Mouse (Mus musculus): ENCODE data around the gene Cbx5. TPM values are rescaled to one million over a fixed set of nuclear protein-coding genes. Genes with fewer than 3 reads are reported as not detected.

Gene Cbx5
- polyA plus RNA-seq, 1 experiment from 2014 or later, result 70.4 TPM

- H3K36me3 ChIP-seq (ENCODE audit: control insufficient read depth, insufficient read depth), result peaks cover 40% of the 10 kb centered on the region
- H3K9ac ChIP-seq (ENCODE audit: low read length), result no peak overlapping the region
- H3K4me1 ChIP-seq (ENCODE audit: control insufficient read depth, insufficient read depth, low read length), result peaks cover 23% of the 10 kb centered on the region
- no peak overlapping the region for H3K4me2 ChIP-seq (ENCODE audit: low read depth, low read length)
- H3K9me3 ChIP-seq (replicated peaks; ENCODE audit: control insufficient read depth, low read length), result no peaks in the 10 kb centered on the region
- WGBS, result 28% methylated on average over 6 of the region's 6 CpGs
- 0 out of 2 replicates have a peak, but pooled peaks have one; percentile 20 for ATAC-seq (replicated peaks; ENCODE audit: extremely low read depth, insufficient read depth, low FRiP score)
- peak overlapping the region; percentile 82 for H3K27ac ChIP-seq (ENCODE audit: low read length)
- no peak overlapping the region for H3K4me3 ChIP-seq (ENCODE audit: low read length)
- no peaks in the 10 kb centered on the region for H3K27me3 ChIP-seq (ENCODE audit: control insufficient read depth, insufficient read depth, low read length)
Observed at GRCm38 (mm10) chr15:103202088-103202793, 37.4 kb downstream of the Cbx5 start.

- peaks cover 31% of the 10 kb centered on the region for H3K36me3 ChIP-seq (ENCODE audit: control insufficient read depth, insufficient read depth)
- ATAC-seq (replicated peaks; ENCODE audit: extremely low read depth, insufficient read depth, low FRiP score), result no peak
- no peak overlapping the region for H3K9ac ChIP-seq (ENCODE audit: low read length)
- no peaks in the 10 kb centered on the region for H3K27me3 ChIP-seq (ENCODE audit: control insufficient read depth, insufficient read depth, low read length)
- H3K9me3 ChIP-seq (replicated peaks; ENCODE audit: control insufficient read depth, low read length), result no peaks in the 10 kb centered on the region
- 75% methylated on average over 4 of the region's 4 CpGs for WGBS
- H3K4me1 ChIP-seq (ENCODE audit: control insufficient read depth, insufficient read depth, low read length), result peaks cover 26% of the 10 kb centered on the region
- H3K4me3 ChIP-seq (ENCODE audit: low read length), result no peak overlapping the region
- H3K4me2 ChIP-seq (ENCODE audit: low read depth, low read length), result no peak overlapping the region
- H3K27ac ChIP-seq (ENCODE audit: low read length), result no peak overlapping the region
Observed at GRCm38 (mm10) chr15:103197785-103198184, 41.8 kb downstream of the Cbx5 start.

DNA sequence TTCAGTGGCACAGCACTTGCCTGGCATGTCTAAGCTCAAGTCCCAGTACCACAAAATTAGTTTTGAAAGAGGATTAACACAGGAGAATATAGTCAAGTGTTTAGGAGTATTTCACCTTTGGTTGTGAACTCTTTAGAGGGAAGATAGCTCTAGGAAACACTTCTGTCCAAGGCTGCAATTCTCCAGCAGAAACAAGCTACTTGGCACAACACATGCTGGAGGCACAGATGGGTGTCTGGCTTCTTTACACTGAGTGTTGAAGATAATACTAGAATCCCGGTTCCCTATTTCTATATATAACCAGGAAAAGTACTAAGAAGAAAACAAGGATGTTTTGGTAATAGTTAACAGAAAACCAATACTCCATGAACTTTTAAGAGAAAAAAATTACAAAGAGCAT, 42.8 kb downstream of the Cbx5 start:
- WGBS, result 25% methylated on average over 1 of the region's 1 CpGs
- no peak overlapping the region for H3K9ac ChIP-seq (ENCODE audit: low read length)
- no peak for ATAC-seq (replicated peaks; ENCODE audit: extremely low read depth, insufficient read depth, low FRiP score)
- no peaks in the 10 kb centered on the region for H3K9me3 ChIP-seq (replicated peaks; ENCODE audit: control insufficient read depth, low read length)
- no peak overlapping the region for H3K27ac ChIP-seq (ENCODE audit: low read length)
- H3K36me3 ChIP-seq (ENCODE audit: control insufficient read depth, insufficient read depth), result peaks cover 34% of the 10 kb centered on the region
- no peak overlapping the region for H3K4me2 ChIP-seq (ENCODE audit: low read depth, low read length)
- H3K27me3 ChIP-seq (ENCODE audit: control insufficient read depth, insufficient read depth, low read length), result no peaks in the 10 kb centered on the region
- no peak overlapping the region for H3K4me3 ChIP-seq (ENCODE audit: low read length)
- H3K4me1 ChIP-seq (ENCODE audit: control insufficient read depth, insufficient read depth, low read length), result peaks cover 17% of the 10 kb centered on the region

DNA sequence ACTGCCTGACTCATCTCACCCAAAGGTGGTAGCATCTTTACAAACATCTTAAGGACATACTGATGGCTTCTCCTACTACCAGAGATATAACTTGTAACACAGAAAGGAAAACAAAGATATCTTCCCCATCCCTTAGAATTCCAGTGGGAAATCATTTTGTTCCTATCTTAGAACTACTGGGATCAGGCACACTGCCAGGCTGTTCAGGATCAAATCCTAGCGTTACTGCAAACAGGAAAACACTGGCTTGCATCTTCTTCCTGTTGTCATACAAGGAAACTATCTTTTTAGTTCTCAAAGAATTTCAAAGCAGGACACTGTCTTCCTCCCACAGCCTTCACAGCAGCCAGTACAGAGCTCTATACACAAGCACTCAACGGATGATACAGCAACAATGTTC, 46.0 kb downstream of the Cbx5 start:
- Histone ChIP-seq H3K4me3 (ENCODE audit: low read length) (no peak overlapping the region), H3K4me2 (ENCODE audit: low read depth, low read length) (no peak overlapping the region), H3K27me3 (ENCODE audit: control insufficient read depth, insufficient read depth, low read length) (no peaks in the 10 kb centered on the region), H3K9me3 (replicated peaks; ENCODE audit: control insufficient read depth, low read length) (no peaks in the 10 kb centered on the region), H3K27ac (ENCODE audit: low read length) (no peak overlapping the region), H3K4me1 (ENCODE audit: control insufficient read depth, insufficient read depth, low read length) (peaks cover 5% of the 10 kb centered on the region; the same call in 1 of the 2 replicates), H3K9ac (ENCODE audit: low read length) (no peak overlapping the region), H3K36me3 (ENCODE audit: control insufficient read depth, insufficient read depth) (peaks cover 24% of the 10 kb centered on the region; the same call in 1 of the 2 replicates)
- WGBS, result 58% methylated on average over 2 of the region's 2 CpGs
- no peak for ATAC-seq (replicated peaks; ENCODE audit: extremely low read depth, insufficient read depth, low FRiP score)

- Histone ChIP-seq H3K9ac (ENCODE audit: low read length) (no peak overlapping the region), H3K36me3 (ENCODE audit: control insufficient read depth, insufficient read depth) (peaks cover 9% of the 10 kb centered on the region; the same call in 1 of the 2 replicates), H3K4me3 (ENCODE audit: low read length) (no peak overlapping the region), H3K9me3 (replicated peaks; ENCODE audit: control insufficient read depth, low read length) (no peaks in the 10 kb centered on the region), H3K27me3 (ENCODE audit: control insufficient read depth, insufficient read depth, low read length) (no peaks in the 10 kb centered on the region), H3K4me1 (ENCODE audit: control insufficient read depth, insufficient read depth, low read length) (peaks cover 3% of the 10 kb centered on the region; the same call in 1 of the 2 replicates), H3K27ac (ENCODE audit: low read length) (no peak overlapping the region), H3K4me2 (ENCODE audit: low read depth, low read length) (no peak overlapping the region)
- no peak for ATAC-seq (replicated peaks; ENCODE audit: extremely low read depth, insufficient read depth, low FRiP score)
- WGBS, result 68% methylated on average over 10 of the region's 10 CpGs
Observed at GRCm38 (mm10) chr15:103190531-103191462, 48.8 kb downstream of the Cbx5 start.

- ATAC-seq (replicated peaks; ENCODE audit: extremely low read depth, insufficient read depth, low FRiP score), result no peak
- peaks cover 5% of the 10 kb centered on the region; the same call in 1 of the 2 replicates for H3K4me1 ChIP-seq (ENCODE audit: control insufficient read depth, insufficient read depth, low read length)
- no peak overlapping the region for H3K27ac ChIP-seq (ENCODE audit: low read length)
- H3K27me3 ChIP-seq (ENCODE audit: control insufficient read depth, insufficient read depth, low read length), result no peaks in the 10 kb centered on the region
- no peak overlapping the region for H3K9ac ChIP-seq (ENCODE audit: low read length)
- WGBS, result 89% methylated on average over 7 of the region's 7 CpGs
- no peaks in the 10 kb centered on the region for H3K9me3 ChIP-seq (replicated peaks; ENCODE audit: control insufficient read depth, low read length)
- no peak overlapping the region for H3K4me2 ChIP-seq (ENCODE audit: low read depth, low read length)
- peaks cover 9% of the 10 kb centered on the region; the same call in 1 of the 2 replicates for H3K36me3 ChIP-seq (ENCODE audit: control insufficient read depth, insufficient read depth)
- H3K4me3 ChIP-seq (ENCODE audit: low read length), result no peak overlapping the region
Observed at GRCm38 (mm10) chr15:103190083-103190482, 49.5 kb downstream of the Cbx5 start.

GRCm38 (mm10) chr15:103187803-103188202, 51.8 kb downstream of the Cbx5 start:
- peaks cover 3% of the 10 kb centered on the region; the same call in 1 of the 2 replicates for H3K27me3 ChIP-seq (ENCODE audit: control insufficient read depth, insufficient read depth, low read length)
- no peak overlapping the region for H3K4me2 ChIP-seq (ENCODE audit: low read depth, low read length)
- no peak overlapping the region for H3K27ac ChIP-seq (ENCODE audit: low read length)
- H3K9ac ChIP-seq (ENCODE audit: low read length), result no peak overlapping the region
- 73% methylated on average over 6 of the region's 6 CpGs for whole genome bisulfite sequencing
- ATAC-seq (replicated peaks; ENCODE audit: extremely low read depth, insufficient read depth, low FRiP score), result no peak
- no peaks in the 10 kb centered on the region for H3K9me3 ChIP-seq (replicated peaks; ENCODE audit: control insufficient read depth, low read length)
- H3K36me3 ChIP-seq (ENCODE audit: control insufficient read depth, insufficient read depth), result peaks cover 4% of the 10 kb centered on the region; the same call in 1 of the 2 replicates
- H3K4me1 ChIP-seq (ENCODE audit: control insufficient read depth, insufficient read depth, low read length), result peaks cover 14% of the 10 kb centered on the region
- no peak overlapping the region for H3K4me3 ChIP-seq (ENCODE audit: low read length)

DNA sequence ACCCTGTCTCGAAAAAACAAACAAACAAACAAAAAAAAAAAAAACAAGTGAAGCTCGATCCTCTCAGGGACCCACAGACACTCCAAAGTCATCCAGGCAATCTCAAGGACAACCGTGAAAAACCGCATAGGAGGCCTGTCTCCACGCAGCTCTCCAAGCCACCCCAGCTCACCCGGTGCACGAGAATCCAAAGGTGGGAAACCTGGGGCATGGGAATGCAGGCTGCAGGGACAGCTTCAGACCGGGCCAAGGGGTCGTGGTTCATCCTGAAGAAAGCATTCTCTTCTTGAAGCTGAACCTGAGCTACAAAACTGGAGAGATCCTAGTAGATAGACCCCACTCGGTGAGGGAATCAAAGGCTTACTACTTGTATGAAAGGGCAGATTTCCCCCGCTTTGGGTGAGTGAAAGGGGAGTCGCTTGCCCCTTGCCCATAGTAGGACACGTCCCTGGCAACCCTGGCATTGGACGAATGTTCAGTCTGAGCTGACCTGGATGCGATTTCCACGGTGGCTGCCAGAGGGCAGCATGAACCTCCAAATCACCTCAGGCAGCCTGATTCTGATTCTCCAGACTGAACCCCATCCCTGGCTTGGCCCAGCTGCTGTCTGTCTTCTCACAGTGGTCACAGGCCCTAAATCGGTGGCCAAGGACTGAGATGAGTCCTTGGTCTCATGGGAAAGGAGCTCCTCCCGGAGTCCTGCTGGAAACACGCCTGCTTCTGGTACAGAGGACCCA, 54.0 kb downstream of the Cbx5 start:
- no peaks in the 10 kb centered on the region for H3K9me3 ChIP-seq (replicated peaks; ENCODE audit: control insufficient read depth, low read length)
- H3K4me1 ChIP-seq (ENCODE audit: control insufficient read depth, insufficient read depth, low read length), result peaks cover 19% of the 10 kb centered on the region
- H3K9ac ChIP-seq (ENCODE audit: low read length), result 0 out of 2 replicates have a peak overlapping the region, but pooled peaks have one; percentile 7
- H3K4me2 ChIP-seq (ENCODE audit: low read depth, low read length), result no peak overlapping the region
- no peaks in the 10 kb centered on the region for H3K36me3 ChIP-seq (ENCODE audit: control insufficient read depth, insufficient read depth)
- no peak overlapping the region for H3K27ac ChIP-seq (ENCODE audit: low read length)
- H3K27me3 ChIP-seq (ENCODE audit: control insufficient read depth, insufficient read depth, low read length), result peaks cover 13% of the 10 kb centered on the region
- ATAC-seq (replicated peaks; ENCODE audit: extremely low read depth, insufficient read depth, low FRiP score), result no peak
- no peak overlapping the region for H3K4me3 ChIP-seq (ENCODE audit: low read length)
- WGBS, result 44% methylated on average over 19 of the region's 19 CpGs
